Mouse (Mus musculus): ENCODE results near the gene Kat5.

DNA sequence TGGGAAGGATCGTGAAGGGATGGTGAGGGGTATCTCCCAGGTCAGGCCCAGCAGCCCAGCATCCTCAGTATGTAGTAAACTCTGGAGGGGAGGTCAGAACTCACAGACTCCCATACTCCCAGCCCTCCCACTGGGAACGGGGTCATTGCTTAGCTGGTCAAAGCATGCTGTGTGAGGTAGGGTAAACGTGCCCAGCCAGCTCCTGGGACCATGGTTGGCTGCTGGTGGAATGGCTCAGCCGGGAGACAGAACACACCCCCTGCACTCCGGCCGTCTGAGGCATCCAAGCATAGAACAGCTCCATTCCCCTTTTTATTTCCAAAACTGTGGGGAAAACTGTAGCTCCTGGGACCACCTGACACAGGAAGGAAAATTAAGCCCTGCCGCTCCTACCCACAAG lies 51.9 kb downstream of the Kat5 start:
- TF ChIP-seq POLR2A (IDR thresholded peaks at IDR 0.05; ENCODE audit: low read depth, low read length) (no peak), CTCF (IDR thresholded peaks at IDR 0.05; ENCODE audit: extremely low read depth, insufficient read length, insufficient replicate concordance, low read depth, low read length) (no peak)

All from small intestine, adult 2 months (tissue).